Mouse (Mus musculus) hindbrain, embryonic 14.5 days (tissue): ENCODE data around the gene Zfp454. TPM values are rescaled to one million over a fixed set of nuclear protein-coding genes. Genes with fewer than 3 reads are reported as not detected.

Source experiments
- polyA plus RNA-seq: library from polyadenylated mRNA; unstranded; fragments of >200 nt; fragmentation: Nextera tagmentation; extraction: Ambion mirVana; gene quantifications from 2 replicates; pipeline ENCODE4 v1.2.1, GENCODE M21; 2014

Zfp454 gene
- polyA plus RNA-seq, 1 experiment from 2014 or later = 9.9 TPM

Other genes with a start within 250 kb of the Zfp454 start
- gene Zfp354c, start 59.9 kb downstream of the Zfp454 start, polyA plus RNA-seq = 71.9 and 80.9 TPM in 2 replicates
- gene Zfp879, start 46.1 kb downstream of the Zfp454 start, polyA plus RNA-seq = 1.7 TPM in 2 replicates
- gene Grm6, start 37.0 kb downstream of the Zfp454 start, polyA plus RNA-seq = not detected in 2 replicates
- 46.5 and 50.9 TPM in 2 replicates for gene Zfp2, start 28.5 kb upstream of the Zfp454 start, polyA plus RNA-seq
- gene Zfp354b, start 44.0 kb upstream of the Zfp454 start, polyA plus RNA-seq = 5.1 and 5.5 TPM in 2 replicates
- gene 4933414I15Rik, start 56.1 kb upstream of the Zfp454 start, polyA plus RNA-seq = not detected in 2 replicates
- not detected in 2 replicates for gene Prop1, start 66.1 kb upstream of the Zfp454 start, polyA plus RNA-seq
- gene Olfr1378, start 78.9 kb upstream of the Zfp454 start, polyA plus RNA-seq = not detected in 2 replicates
- gene Olfr1377, start 94.3 kb upstream of the Zfp454 start, polyA plus RNA-seq = not detected in 2 replicates
- gene Olfr51, start 115.9 kb upstream of the Zfp454 start, polyA plus RNA-seq = not detected in 2 replicates
- not detected in 2 replicates for gene Olfr54, start 126.6 kb upstream of the Zfp454 start, polyA plus RNA-seq
- gene Olfr1375, start 160.5 kb upstream of the Zfp454 start, polyA plus RNA-seq = not detected in 2 replicates
- gene Zfp354a, start 171.6 kb upstream of the Zfp454 start, polyA plus RNA-seq = 12.4 and 16.7 TPM in 2 replicates